Mouse (Mus musculus): Measurements from ENCODE around the gene Lrrtm1. TPM values are rescaled to one million over a fixed set of nuclear protein-coding genes. Genes with fewer than 3 reads are reported as not detected.

The Lrrtm1 gene
- polyA plus RNA-seq (2012; rRNA removed): 60.1 and 60.8 TPM in 2 replicates

GRCm38 (mm10) chr6:77242601-77243406 lies at the start of gene Lrrtm1:
TSS of gene Lrrtm1 (plus strand) at chr6:77242689.

